Mouse (Mus musculus) 3T3-L1 (cell line): Measurements from ENCODE around the gene Tfrc.

Source experiments
- DNase-seq: peaks from one replicate; pipeline ENCODE4 v3.0.0-alpha.2; 2015; ENCODE audit warnings: low read depth, low spot score

The Tfrc gene

DNA sequence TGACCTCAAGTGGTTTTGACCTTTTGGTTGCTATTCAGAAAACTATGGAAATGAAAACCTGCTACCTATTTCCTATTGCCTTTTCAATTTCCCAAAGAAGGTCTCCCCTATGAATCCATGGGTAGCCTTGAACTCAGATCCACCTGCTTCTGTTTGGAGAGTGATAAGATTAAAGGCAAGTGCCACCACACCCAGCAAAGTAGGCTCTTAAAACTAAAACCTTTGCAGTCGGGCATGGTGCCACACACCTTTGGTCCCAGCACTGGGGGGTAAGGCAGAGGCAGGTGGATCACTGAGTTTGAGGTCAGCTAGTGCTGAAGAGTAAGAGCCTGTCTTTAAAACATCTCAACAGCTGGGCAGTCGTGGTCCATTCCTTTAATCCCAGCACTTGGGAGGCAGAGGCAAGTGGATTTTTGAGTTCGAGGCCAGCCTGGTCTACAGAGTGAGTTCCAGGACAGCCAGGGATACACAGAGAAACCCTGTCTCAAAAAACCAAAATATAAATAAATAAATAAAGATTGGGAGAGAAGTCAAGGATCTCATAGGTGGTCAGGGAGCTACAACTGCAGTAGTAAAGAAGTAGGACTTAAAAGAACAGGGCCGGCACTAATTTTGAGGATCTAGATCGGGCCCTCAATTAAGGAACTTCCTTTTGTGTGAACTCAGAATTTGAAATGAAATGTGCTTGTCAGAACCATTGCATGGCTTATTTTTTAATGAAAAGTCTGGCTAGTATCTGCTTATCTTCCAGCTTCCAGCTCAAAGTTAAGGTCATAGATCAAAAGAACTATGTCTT, 1.9 kb downstream of the Tfrc start:
- DNase-seq, result no peak

DNA sequence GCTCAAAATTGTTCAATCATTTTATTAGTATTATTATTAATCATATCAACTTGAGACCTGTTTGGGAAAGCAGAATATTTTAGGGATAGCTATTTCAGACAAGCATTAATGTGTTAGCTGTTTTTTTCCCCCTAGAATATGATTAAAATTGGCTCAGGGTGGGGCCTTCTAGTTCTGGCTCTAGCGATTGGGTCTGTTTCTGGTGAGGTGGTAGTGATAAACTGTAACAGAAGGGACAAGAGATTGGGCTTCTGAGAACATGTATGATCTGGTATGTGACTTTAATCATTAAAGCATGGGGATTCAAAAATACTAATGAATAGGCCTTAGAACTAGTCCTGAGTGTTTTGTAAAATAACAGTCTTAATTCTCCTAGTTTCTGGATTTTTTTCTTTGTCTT, 3.3 kb downstream of the Tfrc start:
- no peak for DNase-seq

DNA sequence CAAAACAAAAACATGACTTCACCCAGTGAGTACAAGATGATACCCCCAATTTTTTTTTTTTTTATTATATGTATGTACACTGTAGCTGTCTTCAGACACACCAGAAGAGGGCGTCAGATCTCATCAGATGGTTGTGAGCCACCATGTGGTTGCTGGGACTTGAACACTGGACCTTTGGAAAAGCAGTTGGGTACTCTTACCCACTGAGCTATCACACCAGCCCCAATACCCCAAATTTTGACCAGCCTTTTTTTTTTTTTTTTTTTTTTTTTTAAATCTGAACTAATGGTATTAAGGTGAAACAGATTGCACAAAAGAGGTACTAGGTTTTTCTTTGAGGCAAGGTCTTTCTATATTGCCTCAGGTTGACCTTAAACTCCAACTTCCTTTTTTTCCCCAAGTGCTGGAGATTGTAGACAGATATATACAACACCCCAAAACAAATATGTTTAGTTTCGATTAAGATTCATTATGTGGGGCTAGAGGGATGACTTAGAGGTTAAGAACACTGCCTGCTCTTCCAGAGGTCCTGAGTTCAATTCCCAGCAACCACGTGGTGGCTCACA, 4.6 kb downstream of the Tfrc start:
- DNase-seq, result no peak

DNA sequence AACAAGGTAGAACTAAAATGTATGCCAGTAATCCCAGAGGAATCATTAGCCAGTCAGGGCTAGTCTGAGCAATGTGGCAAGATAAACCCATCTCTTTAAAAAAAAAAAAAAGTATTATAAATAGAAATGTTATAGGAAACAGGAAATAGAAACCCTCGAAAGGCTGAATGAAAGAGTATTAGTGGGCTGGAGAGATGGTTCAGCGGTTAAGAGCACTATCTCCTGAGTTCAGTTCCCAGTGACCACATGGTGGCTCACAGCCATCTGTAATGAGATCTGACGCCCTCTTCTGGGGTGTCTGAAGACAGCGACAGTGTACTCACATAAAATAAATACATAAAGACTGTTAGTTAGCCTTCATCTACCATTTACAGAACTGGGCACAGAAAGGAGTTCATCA, 5.3 kb downstream of the Tfrc start:
- no peak for DNase-seq

DNA sequence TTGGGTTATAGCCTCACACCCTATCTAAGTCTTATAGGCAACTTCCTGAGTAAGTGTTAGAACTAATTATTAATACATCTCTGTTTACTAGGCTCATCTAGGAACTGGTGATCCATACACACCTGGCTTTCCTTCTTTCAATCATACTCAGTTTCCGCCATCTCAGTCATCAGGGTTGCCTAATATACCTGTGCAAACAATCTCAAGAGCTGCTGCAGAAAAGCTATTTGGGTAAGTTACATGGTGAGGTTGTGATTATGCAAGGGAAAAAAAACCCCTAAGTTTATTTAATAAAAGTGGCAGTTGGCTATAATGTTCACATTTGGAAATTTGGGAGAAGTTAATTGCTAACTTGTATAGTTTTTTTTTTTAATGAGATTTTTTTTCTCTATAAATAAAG, 10.2 kb downstream of the Tfrc start:
- no peak for DNase-seq

DNA sequence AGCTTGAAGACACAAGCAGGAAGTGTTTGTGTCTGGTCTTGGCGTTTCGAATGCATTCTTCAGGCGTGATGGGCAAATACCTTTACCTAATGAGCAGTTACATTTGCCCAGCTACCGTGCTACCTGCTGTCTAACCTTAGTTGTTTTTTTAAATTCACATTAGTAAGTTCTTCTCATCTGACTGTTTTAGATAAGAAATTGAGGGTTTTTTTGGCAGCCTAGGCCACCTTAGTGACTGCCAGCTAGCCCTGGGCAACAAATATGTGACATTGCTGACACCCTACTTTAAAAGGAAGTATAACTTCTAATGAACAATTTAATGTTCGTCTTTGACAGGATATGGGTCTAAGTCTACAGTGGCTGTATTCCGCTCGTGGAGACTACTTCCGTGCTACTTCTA, 19.4 kb downstream of the Tfrc start:
- no peak for DNase-seq

DNA sequence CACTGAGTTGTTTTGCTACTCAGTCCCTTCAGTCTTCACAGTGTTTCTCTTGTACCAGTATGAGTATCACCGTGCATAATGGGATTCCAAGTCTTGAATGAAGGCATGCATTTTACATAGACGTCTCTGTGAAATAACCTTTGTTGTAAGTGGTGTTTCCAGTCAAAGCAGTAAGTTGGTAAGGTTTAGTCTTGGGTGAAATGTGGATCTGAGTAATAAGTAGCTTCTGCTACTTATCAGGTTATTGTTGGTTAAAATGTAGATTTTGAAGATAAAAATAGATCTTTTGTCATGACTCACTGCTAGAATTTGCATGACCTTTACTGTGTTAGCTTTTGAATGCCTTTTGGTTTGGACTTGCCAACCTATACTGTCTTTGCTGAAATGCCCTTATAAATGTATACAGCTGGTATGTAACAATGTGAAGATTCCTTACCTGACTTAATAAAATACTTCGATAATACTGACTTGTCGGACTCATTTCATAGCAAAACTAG, 23.7 kb downstream of the Tfrc start:
- no peak for DNase-seq

DNA sequence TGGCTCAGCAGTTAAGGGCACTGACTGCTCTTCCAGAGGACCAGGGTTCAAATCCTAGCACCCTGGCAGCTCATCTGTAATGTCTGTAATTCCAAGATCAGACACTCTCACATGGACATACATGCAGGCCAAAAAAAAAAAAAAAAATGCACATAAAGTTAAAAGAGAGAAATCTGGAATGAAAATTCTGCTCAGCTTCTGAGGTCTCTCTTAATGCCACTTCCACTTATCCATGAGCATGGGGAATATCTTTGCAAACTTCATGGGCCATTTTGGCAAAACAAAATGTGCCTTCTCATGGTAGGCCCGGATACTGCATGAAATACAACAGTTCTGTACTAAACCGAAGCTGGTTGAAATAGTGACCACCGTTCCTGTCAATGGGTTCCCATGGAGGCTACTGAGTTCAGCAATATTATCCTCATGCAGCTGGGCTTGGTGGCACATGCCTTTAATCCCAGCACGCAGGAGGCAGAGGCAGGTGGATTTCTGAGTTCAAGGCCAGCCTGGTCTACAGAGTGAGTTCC, 24.8 kb downstream of the Tfrc start:
- DNase-seq, result no peak

DNA sequence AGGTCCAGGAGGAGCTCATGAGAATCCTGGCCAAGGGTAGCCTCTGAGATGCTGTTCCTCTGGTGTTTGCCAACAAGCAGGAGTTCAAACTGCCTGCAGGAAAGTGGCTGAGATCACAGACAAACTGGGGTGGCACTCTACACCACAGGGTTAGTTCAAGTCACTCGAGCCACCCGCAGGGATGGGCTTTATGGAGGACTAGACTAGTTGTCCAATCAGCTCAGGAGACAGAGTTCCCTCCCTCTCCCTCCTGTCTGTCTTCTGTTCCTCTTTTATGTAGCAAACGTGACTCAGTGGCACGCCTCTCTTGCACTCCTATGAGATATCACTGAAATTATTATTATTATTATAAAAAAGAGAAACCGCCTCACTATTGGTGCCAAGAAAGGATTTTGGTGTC, 25.5 kb downstream of the Tfrc start:
- DNase-seq, result no peak

DNA sequence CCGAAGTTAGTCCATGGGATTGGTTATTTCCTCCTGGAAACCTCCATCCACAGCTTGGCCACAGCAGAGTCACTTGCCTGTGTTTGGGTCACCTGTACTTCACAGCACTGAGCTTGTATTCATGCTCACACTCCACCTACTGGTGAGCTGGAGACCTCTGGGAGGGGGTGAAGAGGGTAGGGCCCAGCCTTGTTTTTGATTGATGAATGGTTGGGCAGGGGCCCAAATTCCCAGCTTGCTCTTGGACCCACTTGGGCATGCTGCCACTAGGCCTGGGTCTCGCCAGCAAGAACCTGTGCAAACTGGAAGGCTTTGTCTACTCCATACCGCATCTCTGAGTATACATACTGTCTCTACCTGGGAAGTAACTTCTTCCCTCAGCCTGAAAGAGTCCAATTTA, 26.6 kb downstream of the Tfrc start:
- DNase-seq, result peak; percentile 38

DNA sequence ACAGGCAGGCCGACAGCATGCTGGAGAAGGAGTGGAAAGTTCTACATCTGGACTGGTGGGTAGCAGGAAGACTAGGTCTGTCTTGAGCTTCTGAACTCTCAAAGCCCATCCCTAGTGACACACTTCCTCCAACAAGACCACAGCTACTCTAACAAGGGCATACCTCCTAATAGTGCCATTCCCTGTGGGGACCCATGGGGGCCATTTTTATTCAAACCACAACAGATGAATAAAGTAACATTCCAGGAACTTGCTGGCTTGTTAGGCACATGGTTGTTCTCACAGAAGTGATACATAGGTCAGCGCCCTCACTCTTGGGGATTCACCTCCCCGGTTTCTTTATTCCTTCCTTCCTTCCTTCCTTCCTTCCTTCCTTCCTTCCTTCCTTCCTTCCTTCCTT, 27.6 kb downstream of the Tfrc start:
- no peak for DNase-seq

DNA sequence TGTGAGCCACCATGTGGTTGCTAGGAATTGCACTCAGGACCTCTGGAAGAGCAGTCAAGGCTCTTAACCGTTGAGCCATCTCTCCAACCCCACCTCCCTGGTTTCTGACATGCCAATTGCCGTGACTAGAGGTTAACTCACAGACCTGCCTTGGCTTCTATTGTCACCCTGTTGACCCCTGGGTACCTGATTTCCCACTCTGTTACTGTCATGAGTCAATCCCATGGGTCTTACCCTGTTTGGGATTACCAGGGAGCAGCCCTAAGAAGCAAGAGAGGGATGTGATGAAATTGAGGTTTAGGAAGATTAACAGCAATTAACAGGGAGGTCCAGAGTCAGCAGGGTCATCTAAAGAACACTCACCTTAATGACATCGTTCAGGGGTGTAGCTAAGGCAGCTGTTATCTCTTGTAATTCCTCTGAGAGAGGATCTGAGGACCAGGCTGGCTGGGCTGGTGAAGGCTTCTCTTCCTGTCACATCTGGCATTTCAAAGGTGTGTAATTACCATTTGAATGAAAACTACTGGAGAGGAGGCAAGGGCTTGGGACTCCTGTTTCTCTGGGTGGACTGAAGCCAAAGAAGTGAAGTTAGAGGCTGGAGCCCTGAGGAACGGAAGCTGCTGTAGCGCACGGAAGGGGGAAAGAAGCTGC, 28.3 kb downstream of the Tfrc start:
- no peak for DNase-seq

DNA sequence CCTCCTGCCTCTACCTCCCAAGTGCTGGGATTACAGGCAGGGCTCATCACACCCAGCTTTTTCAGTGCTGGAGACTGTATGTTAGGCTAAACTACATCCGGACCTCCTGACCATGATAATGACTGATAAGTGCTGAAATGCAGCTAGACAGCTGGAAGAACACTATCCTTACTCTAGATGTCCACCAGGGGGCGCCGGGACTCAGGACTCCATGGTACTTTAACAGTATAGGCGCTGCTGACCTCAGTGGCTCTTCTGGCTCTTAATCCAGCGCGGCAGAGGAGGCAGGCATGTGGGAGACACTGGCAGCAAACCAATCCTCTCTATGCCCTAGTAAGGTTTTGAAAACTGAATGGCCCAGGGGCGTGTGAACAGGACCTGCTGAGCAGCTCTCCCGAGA, 29.8 kb downstream of the Tfrc start:
- peak; percentile 98 for DNase-seq

DNA sequence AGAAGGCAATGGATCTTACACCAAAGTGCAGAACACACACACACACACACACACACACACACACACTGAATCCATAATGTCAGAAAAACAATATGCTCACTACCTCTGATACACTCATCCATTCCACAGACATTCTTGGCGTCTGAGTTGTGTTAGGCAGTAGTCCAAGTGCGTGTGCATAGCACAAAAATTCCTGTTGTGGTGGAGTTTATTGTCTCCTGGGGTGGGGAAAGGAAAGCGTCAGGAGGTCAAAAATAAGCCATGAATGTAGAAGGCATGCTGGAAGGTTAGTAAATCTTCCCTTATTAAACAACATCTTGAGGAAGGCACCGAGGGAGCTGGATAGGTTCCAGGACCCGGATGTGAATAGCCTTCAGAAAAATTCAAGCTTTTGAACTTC, 31.4 kb downstream of the Tfrc start:
- DNase-seq, result peak; percentile 97

DNA sequence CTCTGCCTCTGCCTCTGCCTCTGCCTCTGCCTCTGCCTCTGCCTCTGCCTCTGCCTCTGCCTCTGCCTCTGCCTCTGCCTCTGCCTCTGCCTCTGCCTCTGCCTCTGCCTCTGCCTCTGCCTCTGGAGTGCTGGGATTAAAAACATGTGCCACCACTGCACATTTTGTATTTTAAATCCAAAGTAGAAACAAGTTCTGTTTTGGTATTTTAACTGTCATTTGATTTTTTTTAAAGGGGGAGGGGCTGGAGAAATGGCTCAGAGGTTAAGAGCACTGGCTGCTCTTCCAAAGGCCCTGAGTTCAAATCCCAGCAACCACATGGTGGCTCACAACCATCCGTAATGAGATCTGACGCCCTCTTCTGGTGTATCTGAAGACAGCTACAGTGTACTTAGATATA, 32.0 kb downstream of the Tfrc start:
- peak; percentile 55 for DNase-seq

DNA sequence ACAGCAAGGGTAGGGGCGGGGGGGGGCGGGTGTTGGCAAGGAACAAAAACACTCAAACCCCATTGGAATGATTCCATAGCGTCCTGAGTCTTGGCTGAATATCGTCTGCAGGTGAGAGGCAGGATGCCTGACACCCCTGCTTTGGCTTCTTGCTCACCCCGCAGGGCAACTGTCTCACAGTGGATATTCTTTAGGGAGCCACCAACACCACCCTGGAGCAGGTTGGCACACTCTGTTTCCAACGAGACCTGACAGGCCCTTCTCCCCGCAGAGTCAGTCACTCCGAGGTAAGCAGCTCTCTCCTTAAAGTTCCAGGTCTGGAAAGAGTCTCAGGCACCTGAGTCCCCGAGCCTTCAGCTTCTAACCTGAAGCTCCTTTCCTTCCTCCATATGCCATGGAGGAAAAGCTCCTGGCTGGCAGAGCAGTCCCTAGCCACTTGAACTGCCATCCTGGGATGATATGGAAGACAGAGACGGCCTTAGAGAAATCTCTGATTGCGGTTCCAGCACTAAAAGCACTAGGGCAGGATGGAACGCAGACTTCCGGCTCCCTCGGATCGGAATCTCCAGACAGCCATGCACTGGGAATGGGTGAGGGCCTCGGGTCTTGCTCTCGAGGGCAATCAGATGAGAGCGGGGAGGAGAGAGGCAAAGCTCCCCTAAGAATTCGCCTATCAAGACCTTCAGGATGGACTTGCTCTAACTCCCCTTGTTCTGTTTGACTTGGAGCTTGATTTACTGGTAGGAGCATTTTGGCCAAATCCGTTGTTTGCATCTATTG, 32.9 kb downstream of the Tfrc start:
- DNase-seq, result no peak

DNA sequence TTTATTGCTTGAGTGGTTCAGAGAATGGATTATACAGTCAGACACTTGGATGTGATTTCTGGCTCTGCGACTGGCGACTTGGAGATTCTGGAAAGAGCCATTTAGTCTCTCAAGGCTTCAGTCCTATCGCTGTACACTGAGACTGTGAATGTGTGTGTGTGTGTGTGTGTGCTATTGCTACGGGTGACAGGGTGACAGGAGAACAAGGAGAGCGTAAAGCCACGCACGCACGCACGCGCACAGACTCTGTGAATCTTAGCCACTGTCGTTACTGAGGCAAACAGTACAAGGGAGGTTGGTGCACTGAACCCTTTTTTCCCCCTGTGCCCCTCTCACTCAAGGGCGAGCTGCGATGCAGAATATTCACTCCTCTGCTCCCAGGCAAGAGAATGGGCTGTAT, 33.6 kb downstream of the Tfrc start:
- DNase-seq, result no peak

DNA sequence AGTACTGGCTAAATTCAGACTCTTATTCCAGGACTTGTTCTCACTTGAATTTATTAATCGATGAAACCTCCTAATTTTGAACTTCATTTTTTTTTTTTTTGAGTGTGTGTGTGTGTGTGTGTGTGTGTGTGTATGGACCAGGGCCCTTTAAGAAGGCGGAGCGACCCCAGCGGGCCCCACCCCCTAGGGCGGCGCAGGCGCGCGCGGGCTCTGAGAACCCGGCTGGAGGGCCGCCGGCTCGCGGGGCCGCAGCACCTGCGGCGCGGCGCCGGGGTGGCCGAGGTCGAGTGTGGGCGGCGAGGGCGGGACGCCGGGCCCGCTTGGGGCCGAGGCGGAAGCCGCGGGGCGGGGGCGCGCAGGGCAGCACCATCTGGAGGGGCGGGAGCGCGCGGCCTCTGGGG, 34.9 kb downstream of the Tfrc start, which contains the start of gene Tnk2:
Gene Tnk2 (plus strand): TSS at position 214 of the 401 bp plus-strand sequence.
- DNase-seq, result peak; percentile 82

DNA sequence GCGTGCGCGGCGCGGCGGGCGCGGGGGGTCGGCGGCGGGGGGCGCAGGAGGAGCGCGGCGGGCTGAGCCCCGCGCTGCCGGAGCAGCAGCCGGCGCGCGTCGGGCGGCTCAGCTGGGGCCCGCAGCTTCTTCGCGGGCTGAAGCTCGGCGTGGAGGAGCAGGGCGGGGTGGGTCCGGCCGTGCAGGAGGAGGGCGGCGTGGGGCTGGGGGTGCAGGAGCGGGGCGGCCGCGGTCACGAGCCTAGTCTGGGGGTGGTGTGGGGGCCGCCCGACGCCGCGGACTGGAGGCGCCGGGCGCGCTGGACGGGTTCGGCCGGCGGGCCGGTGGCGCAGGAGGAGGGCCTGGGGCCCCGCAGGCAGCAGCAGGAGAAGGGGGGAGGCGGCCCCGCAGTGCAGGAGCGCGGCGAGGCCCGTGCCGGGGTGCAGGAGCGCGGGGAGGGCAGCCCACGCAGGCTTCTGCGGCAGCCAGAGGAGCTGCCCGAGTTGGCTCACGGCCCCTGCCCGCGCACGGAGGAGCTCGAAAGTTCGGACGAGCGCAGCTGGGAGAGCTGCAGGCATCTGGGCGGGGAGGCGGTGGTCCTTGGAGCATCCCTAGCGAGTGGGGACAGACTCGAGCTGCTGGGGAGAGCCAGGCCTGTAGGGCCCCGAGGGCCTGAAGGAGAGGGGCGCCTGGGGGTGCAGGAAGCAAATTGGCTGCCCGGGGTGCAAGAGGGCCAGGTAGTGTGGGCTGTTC, 35.5 kb downstream of the Tfrc start:
- peak; percentile 48 for DNase-seq

DNA sequence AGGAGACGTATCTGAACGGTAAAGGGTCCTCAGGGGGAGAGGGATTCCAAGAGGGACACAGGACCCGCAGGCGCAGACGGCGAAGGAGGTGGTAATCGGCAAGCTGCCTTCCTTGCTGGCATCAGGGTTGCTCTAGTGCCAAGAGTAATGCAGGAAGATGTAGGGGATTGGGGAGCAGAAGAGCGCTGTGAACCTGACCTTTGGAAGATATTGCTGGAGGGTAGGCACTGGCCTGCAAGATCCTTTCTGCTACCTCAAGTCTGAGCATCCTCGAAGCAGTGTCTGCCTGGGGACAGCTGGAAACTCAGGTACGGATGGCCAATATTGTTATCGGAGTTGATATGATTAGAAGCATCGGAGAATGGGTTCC, 36.1 kb downstream of the Tfrc start:
- peak; percentile 50 for DNase-seq

DNA sequence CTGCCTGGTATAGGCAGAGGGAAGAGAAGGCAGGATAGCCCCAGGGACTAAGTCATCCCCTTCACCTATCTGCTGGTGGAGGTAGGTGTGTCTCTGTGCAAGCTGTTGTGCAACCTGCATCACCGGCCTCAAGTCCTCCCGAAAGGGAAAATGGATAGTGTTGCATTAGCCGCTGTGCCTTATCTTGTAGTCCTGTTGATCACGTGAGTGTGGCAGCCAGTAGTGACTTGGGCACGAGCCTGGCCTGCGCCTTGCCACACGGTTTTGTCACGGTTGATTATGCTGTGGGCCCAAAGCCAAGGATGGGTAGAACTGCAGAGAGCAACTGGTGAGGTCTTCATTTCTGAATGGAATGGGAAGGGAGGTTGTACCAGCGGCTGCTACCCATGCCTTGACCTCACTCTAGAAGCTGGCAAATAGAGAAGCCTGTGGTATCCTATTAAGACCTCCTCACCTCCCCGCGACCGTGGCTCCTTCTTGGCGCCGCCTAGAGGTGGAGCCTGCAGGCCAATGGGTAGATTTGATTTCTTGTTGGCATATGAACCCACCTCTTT, 36.7 kb downstream of the Tfrc start:
- DNase-seq, result peak; percentile 87
